Mouse (Mus musculus) embryonic facial prominence, embryonic 14.5 days (tissue): ENCODE data around the gene Lif. TPM values are rescaled to one million over a fixed set of nuclear protein-coding genes. Genes with fewer than 3 reads are reported as not detected.

Source experiments
- ATAC-seq: fragments of 200-750 bp; cut with Nextera tagmentation; 2 replicates; pipeline ENCODE4 v1.8.0; 2017; ENCODE audit warnings: low read depth, moderate number of reproducible peaks, moderate TSS enrichment
- DNase-seq: peaks from one replicate; pipeline ENCODE4 v3.0.0-alpha.2; 2015; ENCODE audit warnings: low spot score
- H3K27ac ChIP-seq: fragments of 300-500 bp; sonication (generic); replicated peaks from 2 replicates; pipeline ENCODE4 v1.5.1; 2014; ENCODE audit warnings: low read depth, mild to moderate bottlenecking, low read length, moderate library complexity
- H3K27me3 ChIP-seq: fragments of 300-500 bp; sonication (generic); replicated peaks from 2 replicates; pipeline ENCODE4 v1.6.1; 2014; ENCODE audit warnings: low read length; ENCODE audit not compliant: control insufficient read depth, insufficient read depth
- H3K36me3 ChIP-seq: fragments of 300-500 bp; sonication (generic); 2 replicates; pipeline ENCODE4 v1.6.1; 2014; ENCODE audit warnings: low read length, mixed read lengths; ENCODE audit not compliant: control insufficient read depth, insufficient read depth
- H3K4me1 ChIP-seq: fragments of 300-500 bp; sonication (generic); 2 replicates; pipeline ENCODE4 v1.6.1; 2014; ENCODE audit warnings: antibody characterized with exemption, low read length; ENCODE audit not compliant: control insufficient read depth, insufficient read depth
- H3K4me2 ChIP-seq: fragments of 300-500 bp; sonication (generic); 2 replicates; pipeline ENCODE4 v1.6.1; 2014; ENCODE audit warnings: low read depth, mild to moderate bottlenecking, low read length, moderate library complexity, mixed read lengths
- H3K4me3 ChIP-seq: fragments of 300-500 bp; sonication (generic); 2 replicates; pipeline ENCODE4 v1.5.1; 2014; ENCODE audit warnings: low read depth, mild to moderate bottlenecking, low read length
- H3K9ac ChIP-seq: fragments of 300-500 bp; sonication (generic); 2 replicates; pipeline ENCODE4 v1.6.1; 2014; ENCODE audit warnings: low read depth, mild to moderate bottlenecking, low read length, moderate library complexity, mixed read lengths
- H3K9me3 ChIP-seq: fragments of 300-500 bp; sonication (generic); 2 replicates; pipeline ENCODE4 v1.6.1; 2016; ENCODE audit warnings: low read length; ENCODE audit not compliant: control insufficient read depth
- WGBS: fragments of 180-500 bp; shearing (Covaris S2); extraction: QIAGEN DNeasy Blood & Tissue Kit; methylation state at CpG from one replicate; pipeline ENCODE4 v1.1.7; 2014; 5-methylcytosine and 5-hydroxymethylcytosine counted together
- polyA plus RNA-seq: library from polyadenylated mRNA; unstranded; fragments of >200 nt; fragmentation: Nextera tagmentation; extraction: Ambion mirVana; gene quantifications from 2 replicates; pipeline ENCODE4 v1.2.1, GENCODE M21; 2014

Gene Lif
- polyA plus RNA-seq, 1 experiment from 2014 or later = 0.57 TPM

GRCm38 (mm10) chr11:4276411-4276861 is 19.1 kb downstream of the Lif start:
- WGBS = 45% methylated on average over 11 of the region's 11 CpGs
- DNase-seq (peak; percentile 55), ATAC-seq (peak; percentile 72)
- H3K27ac ChIP-seq = peak overlapping the region; percentile 55
- H3K9ac ChIP-seq = no peak overlapping the region
- no peaks in the 10 kb centered on the region for H3K9me3 ChIP-seq
- no peaks in the 10 kb centered on the region for H3K27me3 ChIP-seq
- H3K4me1 ChIP-seq = peaks cover 15% of the 10 kb centered on the region
- no peak overlapping the region for H3K4me2 ChIP-seq
- no peaks in the 10 kb centered on the region for H3K36me3 ChIP-seq
- no peak overlapping the region for H3K4me3 ChIP-seq

GRCm38 (mm10) chr11:4279909-4280308 is 22.6 kb downstream of the Lif start:
- DNase-seq = no peak
- Histone ChIP-seq H3K9me3 (no peaks in the 10 kb centered on the region), H3K9ac (no peak overlapping the region), H3K4me2 (no peak overlapping the region), H3K27me3 (no peaks in the 10 kb centered on the region), H3K4me3 (no peak overlapping the region), H3K27ac (no peak overlapping the region), H3K4me1 (peaks cover 18% of the 10 kb centered on the region), H3K36me3 (no peaks in the 10 kb centered on the region)
- 43% methylated on average over 7 of the region's 7 CpGs for WGBS
- no peak for ATAC-seq

DNA sequence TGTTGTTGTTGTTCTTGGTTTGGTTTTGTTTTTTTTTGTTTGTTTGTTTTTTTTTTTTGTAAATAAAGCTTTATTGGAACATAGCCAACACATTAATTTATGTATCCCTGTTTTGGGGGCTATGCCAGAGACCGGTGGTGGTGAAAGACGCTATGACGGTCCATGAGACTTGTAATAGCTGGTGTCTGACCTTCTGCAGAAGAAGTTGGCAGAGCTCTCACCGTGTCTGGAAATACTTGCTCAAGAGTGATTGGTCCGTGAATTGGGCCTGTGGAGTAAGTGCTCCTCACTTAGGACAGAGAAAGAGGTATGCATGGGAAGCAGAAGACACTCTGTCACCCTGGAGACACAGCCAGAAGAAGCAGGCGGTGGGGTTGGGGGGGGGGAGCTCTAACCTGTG is 24.5 kb downstream of the Lif start:
- Histone ChIP-seq H3K4me3 (no peak overlapping the region), H3K36me3 (no peaks in the 10 kb centered on the region), H3K27ac (no peak overlapping the region), H3K9me3 (no peaks in the 10 kb centered on the region), H3K4me2 (no peak overlapping the region), H3K27me3 (no peaks in the 10 kb centered on the region), H3K4me1 (peaks cover 7% of the 10 kb centered on the region), H3K9ac (no peak overlapping the region)
- ATAC-seq (no peak), DNase-seq (no peak)
- 64% methylated on average over 6 of the region's 6 CpGs for WGBS

- DNase-seq (no peak), ATAC-seq (peak; percentile 53; the same call in 1 of the 2 replicates)
- no peak overlapping the region for H3K4me2 ChIP-seq
- H3K27me3 ChIP-seq = no peaks in the 10 kb centered on the region
- H3K4me3 ChIP-seq = no peak overlapping the region
- peaks cover 6% of the 10 kb centered on the region; the same call in 1 of the 2 replicates for H3K4me1 ChIP-seq
- 10% methylated on average over 4 of the region's 4 CpGs for WGBS
- H3K9ac ChIP-seq = no peak overlapping the region
- H3K36me3 ChIP-seq = no peaks in the 10 kb centered on the region
- no peak overlapping the region for H3K27ac ChIP-seq
- no peaks in the 10 kb centered on the region for H3K9me3 ChIP-seq
These were observed 26.3 kb downstream of the Lif start for GRCm38 (mm10) chr11:4283627-4284026.

- no peak overlapping the region for H3K4me3 ChIP-seq
- DNase-seq (no peak), ATAC-seq (no peak)
- no peak overlapping the region for H3K4me2 ChIP-seq
- WGBS = 48% methylated on average over 3 of the region's 3 CpGs
- H3K9ac ChIP-seq = no peak overlapping the region
- H3K9me3 ChIP-seq = no peaks in the 10 kb centered on the region
- no peaks in the 10 kb centered on the region for H3K27me3 ChIP-seq
- H3K27ac ChIP-seq = no peak overlapping the region
- no peaks in the 10 kb centered on the region for H3K36me3 ChIP-seq
- H3K4me1 ChIP-seq = no peaks in the 10 kb centered on the region
These were observed 31.9 kb downstream of the Lif start for GRCm38 (mm10) chr11:4289280-4289679.

DNA sequence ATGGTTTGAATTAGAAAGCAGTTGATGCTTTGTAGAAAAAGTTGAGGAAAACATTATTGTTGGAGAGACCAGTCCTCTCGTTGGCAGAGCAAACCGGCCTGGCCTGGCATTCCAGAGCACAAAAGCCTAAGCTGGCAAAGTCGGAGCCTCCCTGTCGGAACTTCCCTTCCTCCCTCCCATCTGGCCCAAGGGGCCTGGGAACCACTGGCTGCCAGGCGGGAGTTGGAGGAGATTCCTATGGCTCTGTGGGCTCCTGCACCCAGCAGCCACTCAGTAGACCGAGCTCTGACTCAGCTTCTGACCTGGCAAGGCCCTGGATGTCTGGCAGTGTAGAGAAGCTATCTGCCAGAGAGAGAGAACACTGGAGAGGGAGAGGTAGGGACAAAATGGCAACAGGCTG is 34.3 kb downstream of the Lif start:
- H3K4me2 ChIP-seq = no peak overlapping the region
- DNase-seq (no peak), ATAC-seq (no peak)
- no peak overlapping the region for H3K9ac ChIP-seq
- H3K27me3 ChIP-seq = no peaks in the 10 kb centered on the region
- no peaks in the 10 kb centered on the region for H3K4me1 ChIP-seq
- no peak overlapping the region for H3K4me3 ChIP-seq
- H3K27ac ChIP-seq = no peak overlapping the region
- H3K9me3 ChIP-seq = no peaks in the 10 kb centered on the region
- 71% methylated on average over 6 of the region's 6 CpGs for WGBS
- no peaks in the 10 kb centered on the region for H3K36me3 ChIP-seq

GRCm38 (mm10) chr11:4292224-4292887 is 35.0 kb downstream of the Lif start:
- DNase-seq (no peak), ATAC-seq (no peak)
- no peak overlapping the region for H3K4me3 ChIP-seq
- no peak overlapping the region for H3K9ac ChIP-seq
- 54% methylated on average over 8 of the region's 8 CpGs for WGBS
- no peak overlapping the region for H3K27ac ChIP-seq
- no peaks in the 10 kb centered on the region for H3K36me3 ChIP-seq
- H3K4me1 ChIP-seq = no peaks in the 10 kb centered on the region
- H3K27me3 ChIP-seq = no peaks in the 10 kb centered on the region
- H3K9me3 ChIP-seq = no peaks in the 10 kb centered on the region
- H3K4me2 ChIP-seq = no peak overlapping the region

DNA sequence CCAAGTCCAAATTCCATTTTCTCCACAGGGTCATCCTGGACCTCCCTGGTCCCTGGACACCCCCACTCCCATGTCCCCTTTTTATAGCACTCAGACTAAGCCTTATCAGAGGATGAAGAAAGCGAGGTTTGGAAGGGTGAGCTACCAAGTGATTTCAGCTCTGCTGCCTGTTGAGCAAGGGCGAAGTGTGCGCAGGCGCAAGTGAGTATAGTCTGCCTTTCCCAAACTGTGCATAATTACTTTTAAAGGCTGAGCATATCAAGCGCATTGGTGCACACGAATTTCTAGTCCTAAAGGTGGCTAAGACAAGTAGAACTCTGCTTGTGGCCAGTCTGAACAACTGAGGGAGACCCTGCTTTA is 35.5 kb downstream of the Lif start:
- no peak overlapping the region for H3K4me3 ChIP-seq
- H3K4me1 ChIP-seq = no peaks in the 10 kb centered on the region
- H3K36me3 ChIP-seq = no peaks in the 10 kb centered on the region
- no peak overlapping the region for H3K27ac ChIP-seq
- WGBS = 90% methylated on average over 6 of the region's 6 CpGs
- DNase-seq (no peak), ATAC-seq (no peak)
- no peak overlapping the region for H3K4me2 ChIP-seq
- no peak overlapping the region for H3K9ac ChIP-seq
- H3K9me3 ChIP-seq = no peaks in the 10 kb centered on the region
- H3K27me3 ChIP-seq = no peaks in the 10 kb centered on the region

GRCm38 (mm10) chr11:4293481-4293880 is 36.1 kb downstream of the Lif start:
- no peak overlapping the region for H3K27ac ChIP-seq
- 88% methylated on average over 4 of the region's 4 CpGs for WGBS

More at GRCm38 (mm10) chr11:4293481-4293880, 36.1 kb downstream of the Lif start:
- no peak overlapping the region for H3K4me3 ChIP-seq
- no peak overlapping the region for H3K4me2 ChIP-seq
- no peak overlapping the region for H3K9ac ChIP-seq
- H3K36me3 ChIP-seq = no peaks in the 10 kb centered on the region
- ATAC-seq (no peak), DNase-seq (no peak)
- no peaks in the 10 kb centered on the region for H3K4me1 ChIP-seq
- no peaks in the 10 kb centered on the region for H3K27me3 ChIP-seq
- no peaks in the 10 kb centered on the region for H3K9me3 ChIP-seq
